Mouse (Mus musculus) olfactory bulb, adult 2 months (tissue): ENCODE results near the gene Rnps1.

Experiments used
- CTCF ChIP-seq: fragments of 200-500 bp; IDR thresholded peaks from 2 replicates; pipeline ENCODE4 v1.5.1; 2012; ENCODE audit warnings: low read depth, mild to moderate bottlenecking, low read length, moderate library complexity; ENCODE audit not compliant: insufficient read depth
- POLR2A ChIP-seq: fragments of 200-500 bp; IDR thresholded peaks from 2 replicates; pipeline ENCODE4 v1.6.1; 2012; ENCODE audit warnings: mild to moderate bottlenecking, low read depth, low read length, moderate library complexity; ENCODE audit not compliant: insufficient read depth

- TF ChIP-seq CTCF, result no peak
- TF ChIP-seq POLR2A, result no peak
These were observed 19.9 kb upstream of the Rnps1 start for GRCm38 (mm10) chr17:24394456-24394855.
